Mouse (Mus musculus) embryonic facial prominence, embryonic 12.5 days (tissue): ENCODE data around the gene Slc44a2. TPM values are rescaled to one million over a fixed set of nuclear protein-coding genes. Genes with fewer than 3 reads are reported as not detected.

ENCODE experiments used
- ATAC-seq: fragments of 200-750 bp; cut with Nextera tagmentation; 2 replicates; pipeline ENCODE4 v1.8.0; 2017; ENCODE audit not compliant: insufficient number of reproducible peaks, insufficient read depth, low FRiP score, low TSS enrichment
- H3K27ac ChIP-seq: fragments of 300-500 bp; sonication (generic); 2 replicates; pipeline ENCODE4 v1.5.1; 2016; ENCODE audit warnings: mild to moderate bottlenecking
- H3K27me3 ChIP-seq: fragments of 300-500 bp; sonication (generic); 2 replicates; pipeline ENCODE4 v1.6.1; 2016; ENCODE audit warnings: mild to moderate bottlenecking, moderate library complexity
- H3K36me3 ChIP-seq: fragments of 300-500 bp; sonication (generic); 2 replicates; pipeline ENCODE4 v1.6.1; 2016; ENCODE audit warnings: mild to moderate bottlenecking
- H3K4me1 ChIP-seq: fragments of 300-500 bp; sonication (generic); 2 replicates; pipeline ENCODE4 v1.6.1; 2016
- H3K4me2 ChIP-seq: fragments of 300-500 bp; sonication (generic); replicated peaks from 2 replicates; pipeline ENCODE4 v1.6.1; 2016; ENCODE audit warnings: mild to moderate bottlenecking, moderate library complexity
- H3K4me3 ChIP-seq: fragments of 300-500 bp; sonication (generic); 2 replicates; pipeline ENCODE4 v1.5.1; 2016; ENCODE audit warnings: mild to moderate bottlenecking
- H3K9ac ChIP-seq: fragments of 300-500 bp; sonication (generic); 2 replicates; pipeline ENCODE4 v1.6.1; 2016; ENCODE audit warnings: mild to moderate bottlenecking, moderate library complexity
- H3K9me3 ChIP-seq: fragments of 300-500 bp; sonication (generic); 2 replicates; pipeline ENCODE4 v1.6.1; 2016; ENCODE audit warnings: mild to moderate bottlenecking, moderate library complexity
- WGBS: fragments of 180-500 bp; shearing (Covaris S2); methylation state at CpG from one replicate; pipeline ENCODE4 v1.1.7; 2016; 5-methylcytosine and 5-hydroxymethylcytosine counted together
- polyA plus RNA-seq: library from polyadenylated mRNA; unstranded; fragments of >200 nt; fragmentation: Nextera tagmentation; extraction: Ambion mirVana; gene quantifications from 2 replicates; pipeline ENCODE4 v1.2.1, GENCODE M21; 2016

Slc44a2 gene
- polyA plus RNA-seq, 1 experiment from 2014 or later, result 117 TPM

DNA sequence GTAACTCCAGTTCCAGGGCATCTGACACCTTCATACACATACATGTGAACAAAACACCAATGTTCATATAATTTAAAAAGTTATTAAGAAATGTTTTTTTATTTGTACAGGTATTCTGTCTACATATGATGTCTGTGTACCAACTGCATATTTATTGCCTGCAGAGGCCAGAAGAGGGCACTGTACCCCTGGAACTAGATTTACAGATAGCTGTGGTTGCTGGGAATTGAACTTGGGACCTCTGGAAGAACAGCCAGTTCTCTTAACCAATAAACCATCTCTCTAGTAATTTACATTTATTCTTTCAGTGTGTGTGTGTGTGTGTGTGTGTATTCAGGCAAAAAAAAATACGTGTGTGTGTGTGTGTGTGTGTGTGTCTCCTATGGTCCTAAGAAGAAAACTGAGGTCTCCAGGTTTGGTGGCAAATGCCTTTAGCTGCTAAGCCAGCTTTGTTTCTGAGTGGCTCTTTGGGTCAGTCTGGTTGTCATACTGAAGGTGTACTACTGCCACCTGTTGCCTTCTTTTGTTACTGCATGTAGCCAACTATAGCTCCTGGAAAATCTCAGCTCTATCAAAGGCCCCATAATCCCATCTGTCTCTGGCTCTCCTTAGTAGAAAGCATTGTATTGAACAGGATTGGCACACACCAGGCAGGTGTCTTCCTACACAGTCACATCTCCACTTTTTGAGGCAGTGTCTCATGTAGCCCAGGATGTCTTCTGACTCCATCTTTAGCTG is 36.7 kb downstream of the Slc44a2 start:
- H3K36me3 ChIP-seq, result peaks cover 27% of the 10 kb centered on the region
- H3K4me1 ChIP-seq, result peaks cover 14% of the 10 kb centered on the region
- H3K4me2 ChIP-seq, result no peak overlapping the region
- H3K27ac ChIP-seq, result no peak overlapping the region
- H3K4me3 ChIP-seq, result no peak overlapping the region
- no peaks in the 10 kb centered on the region for H3K9me3 ChIP-seq
- no peak for ATAC-seq
- 0 out of 2 replicates have a peak, but pooled peaks cover 5% of the 10 kb centered on the region for H3K27me3 ChIP-seq
- H3K9ac ChIP-seq, result no peak overlapping the region
- 0% methylated on average over 1 of the region's 1 CpGs for WGBS

DNA sequence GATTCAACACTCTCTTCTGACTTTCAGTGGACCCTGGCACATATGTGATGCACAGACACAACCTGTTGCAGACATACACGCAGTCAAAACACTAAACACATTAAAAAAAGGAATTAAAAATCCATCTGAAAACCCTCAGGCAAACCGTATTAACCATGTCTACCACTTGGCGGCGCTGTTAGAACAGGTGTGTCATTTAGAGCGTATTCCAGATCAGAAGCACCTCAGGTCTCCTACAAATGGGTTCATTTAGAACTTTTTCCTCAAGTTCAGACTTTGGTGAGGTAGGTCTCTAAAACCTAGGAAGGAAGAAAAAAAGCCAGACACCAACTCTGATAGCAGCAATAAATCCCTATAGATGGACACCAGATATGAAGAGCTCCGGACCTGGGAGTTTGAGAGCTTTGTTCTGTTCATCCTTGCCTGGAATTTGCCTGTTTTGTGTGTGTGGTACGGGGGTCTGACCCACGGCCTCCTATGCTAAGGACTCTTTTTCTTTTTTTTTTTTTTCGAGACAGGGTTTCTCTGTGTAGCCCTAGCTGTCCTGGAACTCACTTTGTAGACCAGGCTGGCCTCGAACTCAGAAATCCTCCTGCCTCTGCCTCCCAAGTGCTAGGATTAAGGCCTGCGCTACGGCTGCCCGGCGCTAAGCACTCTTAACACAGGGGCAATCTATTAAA is 46.2 kb downstream of the Slc44a2 start:
- Histone ChIP-seq H3K27me3 (0 out of 2 replicates have a peak, but pooled peaks cover 4% of the 10 kb centered on the region), H3K36me3 (peaks cover 3% of the 10 kb centered on the region), H3K27ac (peak overlapping the region; percentile 90), H3K4me3 (peak overlapping the region; percentile 83), H3K9me3 (no peaks in the 10 kb centered on the region), H3K4me1 (peaks cover 14% of the 10 kb centered on the region), H3K9ac (no peak overlapping the region), H3K4me2 (peak overlapping the region; percentile 57)
- WGBS, result 39% methylated on average over 14 of the region's 14 CpGs
- no peak for ATAC-seq

DNA sequence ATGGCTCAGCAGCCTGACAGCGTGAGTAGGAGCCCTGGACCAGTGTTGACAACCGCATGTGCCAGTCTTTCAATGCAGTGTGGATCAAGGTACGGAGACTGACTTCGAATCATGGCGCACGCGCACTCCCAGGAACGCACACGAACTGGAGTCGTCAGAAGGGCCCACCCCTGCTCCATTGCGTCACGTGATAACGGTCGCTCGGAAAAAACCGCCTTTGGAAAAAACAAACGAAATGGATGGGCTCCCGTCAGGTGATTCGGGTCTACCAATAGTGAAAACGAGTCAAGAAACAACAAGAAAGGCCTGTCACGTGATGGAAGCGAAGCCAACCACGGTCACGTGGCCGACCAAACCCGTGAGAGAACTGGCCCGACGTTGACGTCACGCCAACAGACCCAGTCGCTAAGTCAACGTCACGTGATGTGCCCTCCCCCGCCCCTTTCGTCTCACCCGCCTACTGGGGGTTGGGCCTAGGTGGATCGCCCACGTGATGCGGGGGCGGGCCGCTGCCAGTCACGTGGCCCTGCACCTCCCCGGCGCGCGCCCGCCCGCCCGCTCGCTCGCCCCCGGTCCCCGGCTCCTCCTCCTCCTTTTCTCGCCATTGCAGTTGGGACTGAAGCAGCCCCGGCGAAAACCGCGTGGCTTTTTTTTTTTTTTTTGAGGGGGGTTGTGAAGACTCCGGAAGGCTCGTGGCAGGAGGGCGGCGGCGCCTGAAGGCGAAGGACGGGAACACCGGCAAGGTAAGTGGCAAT is 47.0 kb downstream of the Slc44a2 start, which contains the start of gene Ilf3:
TSS of gene Ilf3 (plus strand) at position 515 of the 755 bp plus-strand sequence.
- H3K9ac ChIP-seq, result peak within 1 kb of the TSS; percentile 91
- peak; percentile 86 for ATAC-seq
- H3K9me3 ChIP-seq, result no peaks in the 10 kb centered on the region
- peak within 1 kb of the TSS; percentile 83 for H3K4me3 ChIP-seq
- H3K4me1 ChIP-seq, result peaks cover 14% of the 10 kb centered on the region
- 0 out of 2 replicates have a peak, but pooled peaks cover 2% of the 10 kb centered on the region for H3K27me3 ChIP-seq
- H3K27ac ChIP-seq, result peak within 1 kb of the TSS; percentile 90
- peaks cover 12% of the 10 kb centered on the region for H3K36me3 ChIP-seq
- under 1% methylated on average over 47 of the region's 66 CpGs for WGBS
- peak within 1 kb of the TSS; percentile 84 for H3K4me2 ChIP-seq

DNA sequence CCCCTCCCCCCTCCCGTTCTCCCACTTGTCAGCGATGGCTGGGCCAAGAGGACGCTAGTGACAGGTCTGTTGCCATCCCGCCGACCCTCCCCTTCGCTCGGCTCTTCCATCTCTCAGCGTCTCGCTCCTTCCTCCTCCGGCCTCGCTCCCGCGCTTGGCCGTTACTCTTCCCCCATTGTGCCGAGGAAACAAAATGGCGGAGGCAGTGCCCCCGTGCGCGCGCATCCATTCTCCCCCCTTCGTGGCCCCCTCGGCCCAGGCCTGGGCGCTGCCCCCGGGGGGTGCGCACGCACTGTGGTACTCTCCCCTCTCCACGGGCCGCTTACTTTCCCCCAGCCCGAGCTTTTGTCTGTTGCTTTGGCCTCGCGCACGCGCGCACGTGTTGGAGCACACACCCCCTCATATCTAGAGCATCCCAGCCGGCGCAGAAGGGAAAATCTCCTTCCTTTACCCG is 47.7 kb downstream of the Slc44a2 start:
- peak overlapping the region; percentile 83 for H3K4me3 ChIP-seq
- H3K36me3 ChIP-seq, result peaks cover 16% of the 10 kb centered on the region
- peak overlapping the region; percentile 84 for H3K4me2 ChIP-seq
- ATAC-seq, result peak; percentile 60; the same call in 1 of the 2 replicates
- H3K4me1 ChIP-seq, result peaks cover 14% of the 10 kb centered on the region
- H3K27me3 ChIP-seq, result no peaks in the 10 kb centered on the region
- peak overlapping the region; percentile 91 for H3K9ac ChIP-seq
- H3K9me3 ChIP-seq, result no peaks in the 10 kb centered on the region
- peak overlapping the region; percentile 88 for H3K27ac ChIP-seq
- WGBS, result under 1% methylated on average over 31 of the region's 38 CpGs

DNA sequence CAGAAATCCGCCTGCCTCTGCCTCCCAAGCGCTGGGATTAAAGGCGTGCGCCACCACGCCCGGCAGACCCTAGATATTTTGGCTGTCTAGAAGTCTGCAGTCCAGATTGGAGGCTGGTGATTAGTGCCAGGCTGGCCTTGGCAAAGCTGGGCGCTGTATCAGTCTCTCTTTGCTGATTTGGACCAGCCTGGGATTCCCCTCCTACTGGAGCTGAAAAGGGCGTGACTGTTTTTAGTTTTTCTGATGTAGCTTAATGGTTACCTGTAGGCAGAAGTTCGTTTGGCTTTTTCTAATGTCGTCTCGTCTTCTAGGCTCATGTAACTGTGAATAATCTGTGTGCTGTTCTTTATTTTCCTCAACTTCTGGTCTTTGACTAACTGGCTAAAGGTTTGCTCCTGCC is 48.6 kb downstream of the Slc44a2 start:
- H3K4me2 ChIP-seq, result peak overlapping the region; percentile 84
- 64% methylated on average over 11 of the region's 11 CpGs for WGBS
- H3K9ac ChIP-seq, result peak overlapping the region; percentile 91
- peaks cover 16% of the 10 kb centered on the region for H3K36me3 ChIP-seq
- no peaks in the 10 kb centered on the region for H3K9me3 ChIP-seq
- peaks cover 14% of the 10 kb centered on the region for H3K4me1 ChIP-seq
- H3K27ac ChIP-seq, result peak overlapping the region; percentile 88; the same call in 1 of the 2 replicates
- H3K27me3 ChIP-seq, result no peaks in the 10 kb centered on the region
- no peak for ATAC-seq
- H3K4me3 ChIP-seq, result peak overlapping the region; percentile 83

DNA sequence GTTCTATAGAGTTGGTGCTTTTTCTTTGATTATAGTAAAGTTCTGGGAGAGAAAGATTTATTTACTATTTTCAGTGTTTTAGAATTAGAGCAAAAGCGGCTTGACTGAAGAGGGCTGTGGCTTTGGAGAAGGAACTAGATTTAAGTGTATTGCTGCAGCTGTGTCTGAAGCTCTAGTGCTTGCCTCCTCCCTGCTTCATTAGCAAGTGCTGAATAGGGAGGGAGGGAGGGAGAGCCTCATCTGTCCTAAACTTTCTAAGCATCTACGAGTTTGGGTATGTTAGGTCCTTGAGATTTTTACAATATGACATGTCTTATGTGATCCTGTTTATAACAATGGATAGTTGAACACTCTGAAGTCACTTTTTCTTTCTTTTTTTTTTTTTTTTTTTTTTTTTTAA is 50.4 kb downstream of the Slc44a2 start:
- WGBS, result 93% methylated on average over 2 of the region's 2 CpGs
- Histone ChIP-seq H3K36me3 (peaks cover 16% of the 10 kb centered on the region), H3K9me3 (no peaks in the 10 kb centered on the region), H3K27me3 (no peaks in the 10 kb centered on the region), H3K4me1 (peaks cover 20% of the 10 kb centered on the region), H3K4me3 (no peak overlapping the region), H3K9ac (no peak overlapping the region), H3K4me2 (no peak overlapping the region; the same call in 1 of the 2 replicates), H3K27ac (no peak overlapping the region)
- no peak for ATAC-seq

DNA sequence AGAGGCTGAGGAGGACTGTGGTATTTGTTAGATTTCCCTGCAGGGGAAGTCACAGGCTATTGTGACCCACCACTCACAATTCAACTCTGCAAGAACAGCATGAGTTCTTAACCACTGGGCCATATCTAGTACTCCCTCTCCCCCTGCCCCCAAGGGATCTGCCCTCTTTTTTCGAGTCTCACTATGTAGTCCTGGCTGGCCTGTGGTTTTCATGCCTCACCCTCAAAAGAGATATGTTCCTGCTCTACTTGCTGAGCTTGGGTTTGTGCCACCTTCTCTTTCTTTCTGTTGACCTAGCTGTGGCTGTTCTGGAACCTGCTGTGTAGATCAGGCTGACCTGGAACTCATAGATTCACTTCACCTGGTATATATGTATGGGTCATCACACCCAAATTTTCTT is 52.0 kb downstream of the Slc44a2 start:
- Histone ChIP-seq H3K36me3 (peaks cover 16% of the 10 kb centered on the region), H3K27me3 (no peaks in the 10 kb centered on the region), H3K4me1 (peaks cover 20% of the 10 kb centered on the region), H3K4me2 (no peak overlapping the region), H3K9ac (no peak overlapping the region), H3K27ac (no peak overlapping the region), H3K4me3 (no peak overlapping the region), H3K9me3 (no peaks in the 10 kb centered on the region)
- ATAC-seq, result no peak
- 59% methylated on average over 1 of the region's 1 CpGs for WGBS

DNA sequence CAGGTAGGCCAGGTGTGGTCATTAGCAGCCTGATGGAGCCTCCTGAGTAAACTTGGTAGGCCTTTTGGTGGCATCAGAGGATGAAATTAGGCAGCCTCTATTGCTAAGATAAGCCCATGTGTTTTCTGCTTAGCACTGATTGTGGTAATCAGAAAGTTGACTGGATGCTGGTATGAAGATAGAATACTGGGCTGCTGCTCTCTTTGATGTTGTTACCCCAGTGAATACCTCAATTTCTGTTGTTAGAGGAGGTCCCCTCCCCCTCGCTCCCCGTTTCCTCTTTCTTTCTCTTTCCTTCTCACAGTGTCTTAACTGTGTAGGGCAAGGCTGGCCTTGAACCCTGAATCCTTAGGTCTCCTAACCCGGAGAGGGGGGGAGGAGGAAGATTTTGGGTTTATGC is 58.7 kb downstream of the Slc44a2 start:
- Histone ChIP-seq H3K4me2 (no peak overlapping the region), H3K27ac (no peak overlapping the region), H3K4me1 (peaks cover 6% of the 10 kb centered on the region), H3K4me3 (no peak overlapping the region), H3K27me3 (no peaks in the 10 kb centered on the region), H3K36me3 (peaks cover 3% of the 10 kb centered on the region; the same call in 1 of the 2 replicates), H3K9ac (no peak overlapping the region), H3K9me3 (no peaks in the 10 kb centered on the region)
- no peak for ATAC-seq
- WGBS, result 75% methylated on average over 3 of the region's 3 CpGs

DNA sequence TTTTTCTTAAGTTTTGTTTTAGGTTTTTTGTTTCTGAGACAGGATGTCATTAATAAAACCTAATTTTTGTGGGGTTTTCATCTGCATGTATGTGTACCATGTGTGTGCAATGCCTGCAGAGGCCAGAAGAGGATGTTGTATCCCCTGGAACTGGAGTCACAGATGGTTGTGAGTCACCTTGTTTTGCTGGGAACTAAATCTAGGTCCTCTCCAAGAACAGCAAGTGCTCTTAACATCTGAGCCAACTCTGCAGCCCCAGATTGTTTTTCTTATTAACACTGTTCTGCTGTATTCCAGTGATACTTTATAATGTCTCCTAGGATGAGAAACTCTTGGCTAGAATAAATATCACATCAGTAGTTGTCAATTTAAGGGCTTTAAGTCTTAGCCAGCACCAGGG is 60.4 kb downstream of the Slc44a2 start:
- H3K36me3 ChIP-seq, result peaks cover 3% of the 10 kb centered on the region; the same call in 1 of the 2 replicates
- H3K9ac ChIP-seq, result no peak overlapping the region
- H3K4me1 ChIP-seq, result no peaks in the 10 kb centered on the region

DNA sequence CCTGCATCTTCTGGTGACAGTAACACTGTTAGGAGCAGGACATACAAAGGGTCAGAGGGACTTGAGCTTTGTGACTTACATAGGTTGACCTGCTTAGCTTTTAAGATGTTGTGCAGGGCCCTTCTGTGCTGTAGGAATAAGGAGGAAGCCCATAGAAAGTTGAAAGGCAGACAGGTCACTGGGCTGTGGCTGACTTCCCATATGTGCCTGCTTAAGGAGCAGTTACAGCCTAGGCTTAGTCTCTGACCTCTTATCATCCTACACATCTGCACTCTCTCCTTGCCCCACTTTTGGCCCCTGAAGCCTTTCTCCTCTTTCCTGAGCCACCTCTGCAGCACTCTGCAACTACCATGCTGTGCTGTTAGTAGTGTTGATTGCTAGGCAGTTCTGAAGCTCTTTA is 63.5 kb downstream of the Slc44a2 start:
- ATAC-seq, result no peak
- Histone ChIP-seq H3K27ac (no peak overlapping the region), H3K9ac (no peak overlapping the region), H3K9me3 (no peaks in the 10 kb centered on the region), H3K4me3 (no peak overlapping the region), H3K36me3 (peaks cover 14% of the 10 kb centered on the region), H3K27me3 (no peaks in the 10 kb centered on the region), H3K4me1 (no peaks in the 10 kb centered on the region), H3K4me2 (no peak overlapping the region)

More for the DNA sequence above, 60.4 kb downstream of the Slc44a2 start:
- Histone ChIP-seq H3K4me3 (no peak overlapping the region), H3K4me2 (no peak overlapping the region), H3K9me3 (no peaks in the 10 kb centered on the region), H3K27ac (no peak overlapping the region), H3K27me3 (no peaks in the 10 kb centered on the region)
- ATAC-seq, result no peak

DNA sequence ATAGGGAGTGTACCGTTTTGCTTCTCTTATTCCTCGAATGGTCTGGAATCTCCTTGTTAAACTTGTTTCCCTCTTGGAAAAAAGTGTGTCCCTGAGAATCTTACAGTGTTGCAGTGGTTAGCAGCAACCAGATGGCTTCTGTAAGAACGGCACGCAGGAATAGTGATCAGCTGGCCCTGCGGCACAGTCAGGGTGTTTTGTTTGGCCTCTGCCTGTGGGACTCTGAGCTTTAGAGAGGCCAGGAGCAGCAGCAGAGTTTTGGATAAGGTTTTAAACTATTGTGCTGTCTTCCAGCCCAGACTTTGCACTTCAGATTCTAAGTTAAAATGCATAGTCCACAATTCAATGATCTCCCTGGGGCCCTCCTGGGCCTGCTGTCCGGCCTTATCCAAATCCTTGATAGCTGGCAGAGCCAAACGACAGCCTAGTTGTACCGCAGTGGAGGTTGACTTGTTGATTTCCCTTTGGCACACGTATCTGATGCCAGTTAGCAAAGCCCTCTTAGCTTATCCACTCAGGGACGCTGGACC is 72.2 kb downstream of the Slc44a2 start:
- Histone ChIP-seq H3K36me3 (peaks cover 95% of the 10 kb centered on the region), H3K4me2 (no peak overlapping the region), H3K27me3 (no peaks in the 10 kb centered on the region), H3K9me3 (no peaks in the 10 kb centered on the region), H3K4me1 (no peaks in the 10 kb centered on the region), H3K9ac (no peak overlapping the region), H3K4me3 (no peak overlapping the region), H3K27ac (no peak overlapping the region)
- ATAC-seq, result no peak
- 90% methylated on average over 10 of the region's 10 CpGs for WGBS
